Mouse (Mus musculus) ovary, adult 10 weeks (tissue): ENCODE results near the gene 3110082I17Rik. TPM values are rescaled to one million over a fixed set of nuclear protein-coding genes. Genes with fewer than 3 reads are reported as not detected.

Source experiments
- polyA plus RNA-seq: library from polyadenylated mRNA; stranded (reverse); fragments of 350-450 nt; fragmentation: Illumina TruSeq; extraction: RNeasy Lipid Tissue Mini Kit (QIAGEN cat#74804); gene quantifications from one replicate; pipeline ENCODE4 v1.2.3, GENCODE M21; 2014

The 3110082I17Rik gene
- polyA plus RNA-seq, result 0.77 TPM

DNA sequence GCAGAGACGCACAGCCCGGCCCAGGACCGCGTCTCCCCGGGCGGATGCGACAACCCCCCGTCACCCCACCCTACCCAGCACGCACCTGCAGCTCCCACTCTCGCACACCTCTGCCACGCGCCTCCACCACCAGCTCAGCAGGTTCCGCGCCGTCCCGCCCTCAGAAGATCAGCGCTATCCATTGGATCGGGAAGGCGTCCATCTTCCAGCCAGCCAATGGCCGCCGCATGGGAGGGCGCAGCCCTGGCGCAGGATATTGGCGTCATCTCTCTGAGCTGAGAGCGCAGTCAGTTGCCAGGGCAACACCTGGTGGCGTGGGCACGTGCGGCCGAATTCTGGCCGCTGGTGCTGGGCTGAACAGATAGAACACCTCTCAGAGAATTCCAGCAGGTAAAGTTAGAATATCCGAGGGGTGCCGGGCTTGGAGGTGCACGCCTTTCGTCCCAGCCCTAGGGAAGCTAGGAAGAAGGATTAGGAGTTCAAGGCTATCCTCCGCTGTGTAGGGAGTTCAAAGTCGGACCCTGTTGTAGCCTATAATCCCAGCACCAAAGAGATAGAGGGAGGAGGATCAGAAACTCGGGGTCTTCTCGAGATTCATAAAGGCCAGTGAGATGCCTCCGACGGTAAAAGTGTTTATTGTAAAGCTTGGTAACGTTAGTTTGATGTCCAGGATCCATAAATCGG is at the start of gene 3110082I17Rik:
TSS of gene 3110082I17Rik (minus strand) at position 144 of the 684 bp plus-strand sequence.

DNA sequence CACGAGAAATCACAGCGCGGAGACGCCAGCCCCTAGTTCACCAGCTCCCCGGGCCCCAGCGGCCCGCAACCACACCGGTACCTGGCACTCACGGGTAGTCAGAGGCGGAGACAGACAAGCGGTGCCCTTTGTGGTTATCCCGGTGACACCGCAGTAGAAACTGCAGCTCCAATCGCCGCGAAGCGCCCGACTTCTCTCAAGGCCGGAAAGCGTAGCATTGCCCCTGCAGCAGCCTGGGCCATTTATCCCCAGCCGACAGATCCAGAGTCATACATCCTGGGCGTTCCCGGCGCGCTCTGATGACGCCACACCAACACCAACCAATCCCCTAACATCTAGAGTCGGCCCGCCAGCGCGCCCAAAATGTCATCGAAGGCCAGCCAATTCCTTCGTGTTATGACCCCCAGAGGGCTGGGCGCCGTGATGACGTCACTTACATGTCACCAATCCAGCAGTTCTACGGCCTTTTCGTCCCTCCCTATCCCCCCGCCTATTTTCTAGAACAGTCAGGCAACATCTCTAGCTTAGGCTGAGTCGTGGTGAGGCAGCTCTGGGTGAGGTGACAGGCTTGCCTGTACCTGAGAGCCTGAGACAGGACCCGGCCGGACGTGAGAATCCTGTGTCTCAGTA is 24.0 kb upstream of the 3110082I17Rik start, which contains the start of gene Zfand2a:
TSS of gene Zfand2a (minus strand) at position 365 of the 630 bp plus-strand sequence.

DNA sequence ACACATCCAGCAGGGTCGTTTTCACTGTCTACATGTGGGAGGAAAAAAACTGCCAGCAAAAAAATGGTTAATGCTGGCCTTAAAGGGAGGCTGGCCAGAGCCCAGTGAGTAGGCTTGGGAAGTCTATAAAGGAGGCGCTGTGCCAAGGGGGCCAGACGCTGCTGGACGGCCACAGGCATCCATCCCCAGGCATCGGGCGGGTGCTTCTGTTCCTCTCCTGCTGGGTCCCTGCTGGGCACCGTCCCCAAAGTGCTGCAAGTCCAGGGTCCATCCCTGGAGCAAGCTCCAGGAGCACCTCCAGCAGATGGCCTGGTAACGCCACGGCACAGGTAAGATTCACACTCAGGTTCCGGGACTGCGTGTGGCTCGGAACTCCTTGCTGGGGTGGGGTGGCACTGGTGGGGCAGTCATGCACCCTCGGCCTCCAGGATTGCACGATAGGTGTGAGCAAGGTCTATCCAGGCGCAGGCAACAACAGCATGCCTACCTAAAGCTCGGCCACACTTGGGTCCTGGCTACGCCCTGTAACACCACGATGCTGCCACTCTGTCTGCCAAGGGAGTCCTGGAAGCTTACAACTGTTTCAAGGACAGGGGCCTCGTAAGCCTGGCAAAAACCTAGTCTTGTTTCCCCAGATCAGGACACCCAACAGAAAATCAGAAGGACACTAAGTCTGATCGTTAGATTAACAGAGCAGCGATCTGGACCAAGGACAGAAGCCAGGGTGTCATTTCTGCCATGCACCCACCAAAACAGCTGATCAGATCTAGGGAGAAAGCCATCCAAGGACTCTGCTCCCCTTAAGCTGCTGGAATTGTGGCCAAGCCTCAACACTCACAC is 37.1 kb downstream of the 3110082I17Rik start, which contains the start of gene Gper1:
TSS of gene Gper1 (plus strand) at position 126 of the 840 bp plus-strand sequence.

DNA sequence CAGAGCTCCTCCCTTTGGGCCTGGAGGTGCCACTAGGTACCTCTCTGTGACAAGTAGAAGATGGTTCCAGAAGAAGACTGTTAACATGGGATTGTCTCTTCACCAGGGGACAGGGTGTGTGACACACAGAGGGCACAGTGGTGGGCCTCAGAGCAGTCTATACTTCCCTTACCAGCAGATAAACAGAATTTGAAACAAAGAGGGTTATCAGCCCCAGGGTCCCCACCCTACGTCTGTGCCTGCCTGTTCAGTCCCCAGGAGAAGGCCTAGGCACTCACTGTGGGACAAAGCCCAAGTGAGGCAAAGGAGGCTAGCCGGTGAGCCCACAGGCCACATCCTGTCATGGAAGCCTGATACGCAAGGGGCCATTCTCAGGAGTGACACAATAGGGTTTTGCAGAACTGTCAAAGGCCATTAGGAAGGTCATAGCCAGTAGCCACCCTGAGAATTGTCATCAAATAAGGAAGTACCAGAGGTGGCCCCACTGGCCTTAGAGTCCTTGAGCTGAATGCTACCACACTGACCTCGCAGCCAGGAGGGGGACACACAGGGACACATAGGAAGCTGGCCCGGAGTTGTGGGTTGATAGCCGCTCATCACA is 55.4 kb downstream of the 3110082I17Rik start, which contains the start of gene C130050O18Rik:
TSS of gene C130050O18Rik (plus strand) at position 480 of the 601 bp plus-strand sequence.

DNA sequence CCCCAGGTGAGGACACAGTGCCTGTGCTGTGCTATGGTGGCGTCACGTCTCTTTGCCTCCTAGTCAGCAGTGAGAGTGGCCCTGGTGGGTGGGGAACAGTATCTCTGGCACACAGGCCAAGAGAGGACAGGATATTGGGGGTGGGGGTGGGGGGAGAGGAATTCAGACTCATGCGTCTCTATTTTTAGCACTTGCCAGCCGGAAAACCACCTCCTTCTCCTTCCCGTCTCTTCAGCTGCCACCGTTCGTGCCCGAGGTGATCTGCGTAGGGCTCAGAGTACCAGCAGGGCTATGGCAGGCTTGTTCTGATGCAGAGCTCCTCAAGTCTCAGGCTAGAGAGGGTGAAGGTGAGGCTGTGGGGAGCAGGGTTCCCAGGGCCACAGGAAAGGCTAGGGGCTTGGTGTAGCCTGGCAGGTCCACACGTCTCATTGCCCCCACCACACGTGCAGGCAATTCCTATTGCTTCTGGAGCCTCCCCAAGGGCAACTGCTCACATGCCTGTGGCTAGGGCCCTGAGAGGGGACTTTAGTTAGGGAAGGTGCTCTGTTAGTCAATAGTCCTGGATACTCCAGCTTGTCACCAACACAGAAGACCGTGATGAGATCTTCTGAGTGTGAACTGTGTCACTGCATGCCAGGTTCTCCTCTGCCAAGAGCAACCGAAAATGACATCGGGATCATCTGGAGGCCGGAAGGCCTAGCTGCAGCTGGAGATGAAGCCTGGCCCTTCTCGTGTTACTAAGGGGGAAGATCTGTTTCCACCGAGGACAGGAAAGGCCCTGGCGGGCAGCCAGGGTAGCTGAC is 82.7 kb downstream of the 3110082I17Rik start, which contains the start of gene Gpr146:
TSS of gene Gpr146 (plus strand) at position 230 of the 803 bp plus-strand sequence.

DNA sequence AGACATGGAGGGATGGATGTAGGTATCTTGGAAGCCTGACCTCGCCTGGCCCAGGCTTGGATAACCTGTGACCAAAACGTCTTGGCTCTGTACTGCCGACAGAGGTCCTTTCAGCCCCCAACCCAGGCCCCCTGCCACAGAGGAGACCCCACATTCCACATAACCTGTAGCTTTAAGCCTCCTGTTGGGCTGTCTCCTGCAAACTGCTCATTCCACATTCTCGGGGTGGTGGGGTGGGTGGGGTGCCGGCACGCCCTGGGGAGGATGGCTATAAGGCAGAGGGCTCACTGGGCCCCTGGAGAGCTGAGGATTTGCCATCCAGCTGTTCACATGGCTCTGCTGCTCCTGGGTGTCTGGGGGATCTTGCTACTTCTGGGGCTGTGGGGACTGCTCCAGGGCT is 108.0 kb downstream of the 3110082I17Rik start, which contains the start of gene Cyp2w1:
TSS of gene Cyp2w1 (plus strand) at position 301 of the 400 bp plus-strand sequence.

DNA sequence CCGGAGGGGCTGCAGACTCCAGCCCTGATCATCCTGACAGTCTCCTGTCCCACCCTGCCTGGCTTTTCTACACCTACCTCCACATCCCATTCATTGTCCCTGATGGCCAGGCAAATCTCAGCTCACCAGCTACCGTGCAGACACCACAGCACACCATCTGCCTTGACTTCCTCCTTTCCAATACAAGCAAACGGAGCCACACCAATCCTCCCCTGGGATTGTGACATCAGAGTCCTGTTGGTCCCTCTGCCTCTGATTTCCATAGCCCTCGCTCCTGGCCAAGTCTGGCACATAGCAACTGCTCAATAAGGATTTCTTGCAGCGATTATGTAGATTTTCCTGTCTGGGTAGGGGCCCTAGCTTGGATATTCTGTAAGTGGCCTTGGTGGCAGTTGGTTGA is 109.2 kb downstream of the 3110082I17Rik start, which contains the start of gene Cox19:
TSS of gene Cox19 (minus strand) at position 285 of the 400 bp plus-strand sequence.

DNA sequence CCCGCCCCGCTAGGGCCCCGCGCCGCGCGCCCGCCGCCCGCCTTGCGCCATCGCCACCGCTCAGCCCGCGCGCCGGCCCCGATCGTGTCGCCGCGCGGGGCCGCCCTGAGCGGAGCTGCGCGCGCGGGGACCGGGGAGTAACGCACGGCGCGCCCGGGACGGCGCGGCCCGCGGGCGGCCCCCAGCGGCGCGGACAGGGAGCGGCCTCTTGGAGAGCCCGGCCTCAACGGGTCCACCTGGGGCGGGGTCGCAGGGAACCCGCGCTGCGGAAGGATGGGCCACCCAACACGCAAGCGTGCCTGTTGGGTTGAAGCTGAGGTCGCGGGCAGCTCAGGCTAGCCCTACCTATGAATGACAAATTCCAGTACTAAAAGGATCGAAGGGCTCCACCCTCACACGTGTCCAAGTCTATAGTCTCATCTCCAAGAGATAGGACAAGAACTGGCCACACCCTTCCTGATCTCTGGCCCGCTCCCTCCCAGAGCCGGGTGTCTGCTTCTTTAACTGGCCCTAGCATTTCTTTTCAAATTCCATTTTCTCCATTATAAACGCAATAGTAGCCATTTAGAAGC is 134.8 kb downstream of the 3110082I17Rik start, which contains the start of gene Adap1:
TSS of gene Adap1 (minus strand) at position 228 of the 572 bp plus-strand sequence.

Other genes with a start within 250 kb of the 3110082I17Rik start
- 10.1 TPM for gene Get4, start 208.2 kb downstream of the 3110082I17Rik start, polyA plus RNA-seq
- gene Adap1, start 134.9 kb downstream of the 3110082I17Rik start, polyA plus RNA-seq, result not detected
- 7.5 TPM for gene Cox19, start 109.1 kb downstream of the 3110082I17Rik start, polyA plus RNA-seq
- gene Cyp2w1, start 107.9 kb downstream of the 3110082I17Rik start, polyA plus RNA-seq, result not detected
- gene Gpr146, start 82.8 kb downstream of the 3110082I17Rik start, polyA plus RNA-seq, result 4.0 TPM
- not detected for gene C130050O18Rik, start 55.2 kb downstream of the 3110082I17Rik start, polyA plus RNA-seq
- 0.46 TPM for gene Gper1, start 37.4 kb downstream of the 3110082I17Rik start, polyA plus RNA-seq
- gene Zfand2a, start 24.0 kb upstream of the 3110082I17Rik start, polyA plus RNA-seq, result 18.0 TPM
- gene Uncx, start 83.0 kb upstream of the 3110082I17Rik start, polyA plus RNA-seq, result not detected